Mouse (Mus musculus): ENCODE data around the gene Ascc2.

Gene Ascc2

DNA sequence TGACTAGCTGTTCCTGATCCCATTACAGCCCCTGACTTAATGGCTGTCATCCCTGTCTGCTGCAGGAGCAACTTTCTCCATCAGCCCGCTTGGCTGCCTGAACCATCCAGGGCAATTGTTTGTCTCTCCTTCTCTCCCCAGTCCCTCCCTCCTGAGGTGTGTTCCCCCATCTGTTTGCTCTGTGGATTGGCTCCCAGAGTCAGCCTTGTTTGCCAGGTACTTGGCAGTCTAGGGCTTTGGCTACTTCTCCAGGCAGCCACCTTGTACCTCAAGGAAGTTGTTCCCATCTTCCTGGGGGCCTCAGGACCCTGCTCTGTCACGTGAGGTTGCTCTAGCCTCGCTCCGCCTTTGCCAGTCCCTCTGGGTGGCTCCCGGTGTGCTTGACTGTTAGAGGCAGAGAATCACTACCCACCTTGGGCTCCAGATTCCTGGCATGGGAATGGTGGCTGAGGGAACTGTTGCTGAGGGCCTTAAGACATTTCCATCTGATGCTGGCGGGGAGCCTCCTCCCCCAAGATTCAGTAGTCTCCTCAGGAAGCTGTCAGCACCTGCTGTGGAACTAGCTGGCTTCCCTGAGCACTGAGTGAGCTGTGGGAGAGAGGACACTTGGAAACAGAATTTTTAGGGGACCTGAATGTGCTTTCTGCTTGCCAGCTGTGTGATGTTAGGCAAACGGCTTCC, 83.5 kb downstream of the Ascc2 start:
- WGBS = 58% methylated on average over 7 of the region's 7 CpGs

DNA sequence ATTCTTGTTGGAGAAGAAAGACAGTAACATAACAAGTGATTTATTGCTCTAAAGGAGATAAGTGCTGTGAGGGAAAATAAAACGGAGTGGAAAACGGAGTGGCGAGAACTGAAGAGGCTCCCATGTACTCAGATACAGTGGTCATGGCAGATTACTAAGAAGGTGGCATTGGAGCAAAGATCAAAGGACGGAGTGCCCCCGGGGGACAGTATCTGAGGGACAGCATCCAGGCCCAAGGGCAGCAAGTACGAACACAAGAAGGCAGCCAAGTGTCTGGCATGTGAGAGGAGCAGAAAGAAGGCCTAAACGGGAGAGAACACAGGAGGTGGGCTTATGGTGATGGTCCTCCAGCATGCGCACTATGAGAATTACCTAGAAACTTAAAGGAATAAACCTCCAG, 84.2 kb downstream of the Ascc2 start:
- WGBS = 87% methylated on average over 8 of the region's 8 CpGs

DNA sequence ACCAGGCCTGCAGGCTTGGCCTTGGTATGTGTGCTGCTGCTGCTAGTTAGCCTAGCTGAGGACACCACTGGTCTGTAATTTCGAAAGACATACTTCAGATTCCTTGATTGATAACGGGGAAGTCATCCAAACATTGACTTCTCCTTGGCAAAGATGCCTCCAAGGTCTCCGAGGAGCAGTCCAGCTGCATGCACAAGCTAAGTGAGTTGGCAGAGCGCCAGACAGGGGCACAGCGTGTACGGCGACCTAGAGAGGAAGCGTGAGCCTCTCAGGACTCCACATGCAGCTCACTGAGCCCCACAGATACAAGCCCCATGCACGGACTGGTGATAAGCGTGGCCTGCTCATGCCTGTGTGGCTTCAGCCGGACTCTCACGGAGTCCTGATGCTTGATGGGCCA, 92.1 kb downstream of the Ascc2 start:
- 62% methylated on average over 12 of the region's 12 CpGs for WGBS

DNA sequence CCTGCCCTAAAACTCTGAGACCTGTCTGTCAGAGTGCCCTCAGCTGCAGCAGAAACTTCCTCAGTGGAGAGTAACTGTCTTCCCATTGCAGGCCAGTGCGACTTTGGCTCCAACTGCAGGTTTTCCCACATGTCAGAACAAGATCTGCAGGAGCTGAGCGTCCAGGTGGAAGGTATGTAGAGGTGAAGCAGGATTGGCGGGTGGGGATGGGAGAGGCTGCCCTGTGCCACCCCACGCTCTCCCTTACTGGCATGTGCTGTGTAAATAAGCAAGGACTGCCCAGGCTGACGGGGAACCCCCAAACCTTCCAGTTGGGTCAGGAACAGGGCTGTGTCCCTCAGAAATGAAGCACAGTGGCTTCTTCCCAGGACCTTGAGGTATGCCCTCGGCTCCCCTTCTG, 92.5 kb downstream of the Ascc2 start:
- 90% methylated on average over 6 of the region's 6 CpGs for WGBS

DNA sequence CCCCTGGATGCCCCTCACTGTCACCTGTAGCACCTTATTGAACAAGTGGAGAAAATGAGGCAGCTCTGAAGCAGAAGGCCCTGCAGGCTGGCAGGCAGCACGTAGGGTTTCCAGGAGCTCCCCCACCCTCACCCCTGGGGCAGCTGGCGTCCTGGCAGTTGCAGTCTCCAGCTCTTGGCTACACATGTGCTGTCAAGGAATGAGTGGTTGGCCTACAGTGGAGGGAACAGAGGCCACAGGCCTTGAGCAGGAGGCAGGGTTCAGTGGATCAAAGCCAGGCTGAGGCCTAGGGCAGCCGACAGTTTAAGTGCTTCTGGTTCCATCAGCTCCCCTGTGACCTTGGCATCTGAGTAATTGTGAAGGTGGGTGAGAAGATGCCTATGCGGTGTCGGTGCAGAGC, 93.4 kb downstream of the Ascc2 start:
- WGBS = 84% methylated on average over 5 of the region's 5 CpGs

DNA sequence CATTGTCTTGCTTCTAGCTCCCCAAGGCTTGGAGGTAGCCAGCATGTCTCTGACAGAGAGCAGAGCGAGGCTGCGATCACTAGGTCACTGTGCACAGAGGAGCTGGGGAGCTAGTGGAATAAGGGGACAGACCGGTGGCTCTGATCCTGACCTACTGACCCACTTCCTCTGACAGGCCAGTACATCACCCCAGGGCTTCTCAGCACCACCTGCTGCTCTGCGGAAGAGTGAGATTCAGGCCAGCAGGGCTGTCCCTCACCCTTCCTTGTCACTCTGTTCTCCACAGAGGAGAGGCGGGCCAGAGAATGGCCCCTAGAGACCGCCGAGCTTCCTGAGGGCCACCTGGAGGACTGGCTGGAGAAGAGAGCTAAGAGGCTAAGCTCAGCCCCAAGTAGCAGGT, 94.2 kb downstream of the Ascc2 start:
- 80% methylated on average over 7 of the region's 7 CpGs for WGBS

DNA sequence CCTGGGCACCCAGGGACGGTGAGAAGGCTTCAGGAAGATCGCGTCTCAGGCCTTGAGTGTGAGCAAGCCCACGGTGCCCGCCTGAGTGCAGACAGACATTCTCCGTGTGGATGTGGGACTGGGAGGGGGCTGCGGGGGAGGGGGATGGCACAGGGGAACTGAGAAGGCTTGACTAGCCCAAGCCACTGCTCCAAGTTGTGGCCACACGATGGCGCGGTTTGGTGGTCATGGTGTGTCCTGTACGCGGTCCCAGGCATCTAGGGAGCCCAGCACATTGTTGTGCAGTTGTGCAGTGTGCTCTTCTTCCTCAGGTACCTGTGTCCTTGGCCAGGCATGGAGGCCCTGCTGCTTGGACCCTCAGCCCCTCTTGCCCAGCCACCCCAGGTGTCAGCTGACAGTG, 96.6 kb downstream of the Ascc2 start:
- 60% methylated on average over 12 of the region's 12 CpGs for WGBS

All from cerebral cortex, adult 2 months (tissue).